Mouse (Mus musculus) lung, embryonic 14.5 days (tissue): ENCODE results near the gene Gabpb2. TPM values are rescaled to one million over a fixed set of nuclear protein-coding genes. Genes with fewer than 3 reads are reported as not detected.
A peak's percentile ranks its signal among the peaks of the same experiment; 100 is the strongest.

Experiments
- ATAC-seq: fragments of 200-750 bp; cut with Nextera tagmentation; 2 replicates; pipeline ENCODE4 v1.8.0; 2017; ENCODE audit warnings: mild to moderate bottlenecking, moderate TSS enrichment, moderate library complexity; ENCODE audit not compliant: insufficient read depth
- DNase-seq: peaks from one replicate; pipeline ENCODE4 v3.0.0-alpha.2; 2015
- H3K27ac ChIP-seq: fragments of 300-500 bp; sonication (generic); 2 replicates; pipeline ENCODE4 v1.5.1; 2014; ENCODE audit warnings: low read depth, mild to moderate bottlenecking, moderate library complexity
- H3K27me3 ChIP-seq: fragments of 300-500 bp; sonication (generic); 2 replicates; pipeline ENCODE4 v1.6.1; 2014; ENCODE audit warnings: low read length, control low read depth; ENCODE audit not compliant: insufficient read depth
- H3K36me3 ChIP-seq: fragments of 300-500 bp; sonication (generic); 2 replicates; pipeline ENCODE4 v1.6.1; 2014; ENCODE audit warnings: control low read depth; ENCODE audit not compliant: insufficient read depth
- H3K4me1 ChIP-seq: fragments of 300-500 bp; sonication (generic); 2 replicates; pipeline ENCODE4 v1.6.1; 2014; ENCODE audit warnings: antibody characterized with exemption, control low read depth; ENCODE audit not compliant: insufficient read depth
- H3K4me2 ChIP-seq: fragments of 300-500 bp; sonication (generic); 2 replicates; pipeline ENCODE4 v1.6.1; 2014; ENCODE audit warnings: mild to moderate bottlenecking
- H3K4me3 ChIP-seq: fragments of 300-500 bp; sonication (generic); 2 replicates; pipeline ENCODE4 v1.5.1; 2014; ENCODE audit warnings: low read depth, low read length
- H3K9ac ChIP-seq: fragments of 300-500 bp; sonication (generic); 2 replicates; pipeline ENCODE4 v1.6.1; 2014
- H3K9me3 ChIP-seq: fragments of 300-500 bp; sonication (generic); 2 replicates; pipeline ENCODE4 v1.6.1; 2016; ENCODE audit warnings: low read depth, low read length, control low read depth
- CTCF ChIP-seq: IDR thresholded peaks from 2 replicates; pipeline ENCODE4 v1.5.1; 2016; ENCODE audit warnings: antibody characterized with exemption, low read depth
- WGBS: fragments of 180-500 bp; shearing (Covaris S2); extraction: QIAGEN DNeasy Blood & Tissue Kit; methylation state at CpG from one replicate; pipeline ENCODE4 v1.1.7; 2014; 5-methylcytosine and 5-hydroxymethylcytosine counted together
- polyA plus RNA-seq: library from polyadenylated mRNA; unstranded; fragments of >200 nt; fragmentation: Nextera tagmentation; extraction: Ambion mirVana; gene quantifications from 2 replicates; pipeline ENCODE4 v1.2.1, GENCODE M21; 2014

Gabpb2 gene
- polyA plus RNA-seq, 1 experiment from 2014 or later, result 13.4 TPM

DNA sequence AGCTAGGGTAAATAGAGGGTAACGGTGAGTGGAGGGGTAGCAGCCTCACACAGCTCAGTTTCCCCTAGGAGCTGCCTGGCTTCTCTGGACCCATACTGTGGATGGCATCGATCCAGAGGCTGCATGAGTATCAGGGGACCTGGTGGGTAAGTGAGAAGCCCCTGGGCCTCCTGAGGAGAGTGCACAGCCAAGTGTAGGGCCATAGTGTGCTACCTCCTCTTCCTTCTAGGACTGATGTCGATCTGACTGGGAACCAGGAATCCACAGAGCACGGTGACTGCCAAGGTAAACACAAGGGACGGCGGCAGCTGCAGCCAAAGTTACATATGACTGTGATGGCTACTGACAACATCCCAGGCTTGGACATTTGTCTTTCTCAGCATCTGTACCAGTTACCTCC, 46.6 kb downstream of the Gabpb2 start:
- no peak for ATAC-seq
- no peaks in the 10 kb centered on the region for H3K9me3 ChIP-seq
- H3K9ac ChIP-seq, result no peak overlapping the region
- TF ChIP-seq CTCF, result no peak
- H3K27ac ChIP-seq, result no peak overlapping the region
- peaks cover 7% of the 10 kb centered on the region; the same call in 1 of the 2 replicates for H3K4me1 ChIP-seq
- H3K36me3 ChIP-seq, result peaks cover 40% of the 10 kb centered on the region; the same call in 1 of the 2 replicates
- H3K27me3 ChIP-seq, result peaks cover 27% of the 10 kb centered on the region
- 62% methylated on average over 6 of the region's 6 CpGs for WGBS
- H3K4me3 ChIP-seq, result no peak overlapping the region
- no peak overlapping the region for H3K4me2 ChIP-seq
- DNase-seq, result no peak

DNA sequence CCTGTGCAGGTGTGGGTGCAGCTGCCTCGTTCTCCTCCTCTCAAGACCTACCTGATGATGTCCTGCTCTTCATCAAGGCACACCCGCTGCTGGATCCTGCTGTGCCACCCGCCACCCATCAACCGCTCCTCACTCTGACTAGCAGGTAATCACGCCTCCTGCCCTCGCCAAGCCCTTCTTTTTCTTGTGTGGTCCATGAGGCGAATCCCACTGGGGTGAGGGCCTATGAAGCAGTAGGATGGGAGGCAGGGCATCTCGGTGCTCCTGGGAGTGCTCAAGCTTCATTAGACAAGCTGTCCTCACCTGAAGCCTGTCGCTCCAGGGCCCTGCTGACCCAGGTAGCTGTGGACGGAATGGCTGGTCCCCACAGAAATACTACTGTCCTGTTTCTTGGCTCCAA, 47.7 kb downstream of the Gabpb2 start:
- WGBS, result 87% methylated on average over 10 of the region's 10 CpGs
- no peak for DNase-seq
- no peak overlapping the region for H3K27ac ChIP-seq
- no peak for ATAC-seq
- peaks cover 27% of the 10 kb centered on the region for H3K27me3 ChIP-seq
- no peak overlapping the region for H3K4me2 ChIP-seq
- TF ChIP-seq CTCF, result no peak
- H3K36me3 ChIP-seq, result peaks cover 43% of the 10 kb centered on the region; the same call in 1 of the 2 replicates
- H3K4me3 ChIP-seq, result no peak overlapping the region
- H3K4me1 ChIP-seq, result peaks cover 7% of the 10 kb centered on the region; the same call in 1 of the 2 replicates
- no peak overlapping the region for H3K9ac ChIP-seq
- H3K9me3 ChIP-seq, result no peaks in the 10 kb centered on the region

DNA sequence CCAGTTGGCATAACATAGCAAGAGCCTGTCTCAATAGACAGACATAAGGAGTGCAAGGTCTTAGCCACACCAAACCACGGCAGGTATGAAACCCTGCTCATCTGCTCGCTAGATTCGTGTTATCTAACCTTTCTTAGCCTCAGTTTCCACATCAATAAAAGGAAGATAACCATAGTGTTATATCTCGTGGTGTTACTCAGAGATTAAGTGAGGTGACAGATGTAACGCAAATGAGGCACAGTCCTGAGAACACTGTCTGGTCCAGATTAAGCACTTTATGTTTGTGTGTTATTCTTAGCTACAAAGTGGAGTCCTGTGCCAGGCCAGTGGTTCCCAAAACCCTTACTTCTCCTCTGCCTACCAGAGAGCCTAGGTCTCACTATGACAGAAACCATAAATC, 52.9 kb downstream of the Gabpb2 start:
- no peak for TF ChIP-seq CTCF
- DNase-seq, result no peak
- H3K4me3 ChIP-seq, result no peak overlapping the region
- 80% methylated on average over 5 of the region's 5 CpGs for WGBS
- no peak overlapping the region for H3K4me2 ChIP-seq
- H3K27ac ChIP-seq, result no peak overlapping the region
- peaks cover 22% of the 10 kb centered on the region; the same call in 1 of the 2 replicates for H3K36me3 ChIP-seq
- H3K9me3 ChIP-seq, result no peaks in the 10 kb centered on the region
- no peaks in the 10 kb centered on the region; the same call in 1 of the 2 replicates for H3K27me3 ChIP-seq
- H3K9ac ChIP-seq, result no peak overlapping the region
- ATAC-seq, result no peak
- peaks cover 15% of the 10 kb centered on the region for H3K4me1 ChIP-seq

DNA sequence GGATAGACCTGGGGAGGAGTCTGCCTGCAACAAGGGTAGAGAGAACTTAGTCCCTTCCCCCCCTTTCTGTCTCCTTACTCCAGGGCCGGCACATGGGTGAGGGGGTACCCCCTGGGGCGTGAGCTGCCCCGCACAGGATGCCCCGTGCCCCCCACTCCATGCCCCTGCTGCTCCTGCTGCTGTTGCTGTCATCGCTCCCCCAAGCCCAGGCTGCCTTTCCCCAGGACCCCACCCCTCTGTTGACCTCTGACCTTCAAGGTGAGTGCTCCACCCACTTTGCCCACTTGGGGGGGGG, 53.5 kb downstream of the Gabpb2 start:
- ATAC-seq (no peak), DNase-seq (no peak)
- TF ChIP-seq CTCF, result no peak
- no peak overlapping the region for H3K4me3 ChIP-seq
- 80% methylated on average over 5 of the region's 5 CpGs for WGBS
- H3K9me3 ChIP-seq, result no peaks in the 10 kb centered on the region
- no peaks in the 10 kb centered on the region for H3K27me3 ChIP-seq
- peaks cover 19% of the 10 kb centered on the region for H3K4me1 ChIP-seq
- no peak overlapping the region; the same call in 1 of the 2 replicates for H3K4me2 ChIP-seq
- H3K27ac ChIP-seq, result no peak overlapping the region
- H3K9ac ChIP-seq, result no peak overlapping the region
- peaks cover 15% of the 10 kb centered on the region; the same call in 1 of the 2 replicates for H3K36me3 ChIP-seq

DNA sequence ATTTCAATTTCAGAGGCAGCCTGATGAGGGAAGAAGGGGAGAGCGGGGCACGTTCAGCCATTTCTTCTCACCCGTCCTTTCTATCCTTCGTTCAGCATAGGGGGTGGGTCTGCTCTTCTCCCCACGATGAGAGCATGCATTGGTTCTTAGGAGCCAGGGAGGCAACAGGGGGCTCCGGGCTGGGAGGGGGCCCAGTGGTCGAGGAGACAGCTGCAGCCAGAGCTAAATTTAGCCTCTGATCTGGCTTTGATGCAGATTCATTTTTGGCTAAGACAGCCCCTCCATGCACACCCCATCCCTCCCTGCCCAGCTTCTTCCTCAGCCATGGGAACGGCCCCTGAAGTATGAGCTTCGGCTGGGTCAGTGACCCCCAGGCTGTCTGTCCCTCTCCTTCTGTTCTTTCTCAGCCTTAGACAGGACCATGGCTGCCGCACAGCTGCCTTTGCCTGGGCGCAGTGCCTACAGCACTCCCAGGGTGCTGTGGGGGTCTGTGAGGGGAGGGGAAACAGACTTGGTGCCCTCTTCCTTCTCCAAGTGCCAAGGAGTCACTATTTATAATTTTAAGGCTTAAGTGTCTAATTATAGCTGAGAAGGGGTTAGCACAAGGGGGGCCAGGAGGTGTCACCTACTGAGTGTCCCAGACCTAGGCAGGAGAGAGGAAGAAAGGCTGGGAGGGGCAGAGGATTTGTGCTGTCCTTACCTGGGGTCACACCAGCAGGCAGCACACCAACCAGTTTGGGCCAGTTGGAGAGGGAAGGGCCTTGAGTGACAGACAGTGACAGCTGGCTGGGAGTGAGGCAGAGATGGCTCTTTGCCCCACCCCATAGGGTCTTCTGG, 54.1 kb downstream of the Gabpb2 start:
- peak overlapping the region; percentile 39; the same call in 1 of the 2 replicates for H3K4me2 ChIP-seq
- H3K4me3 ChIP-seq, result no peak overlapping the region
- H3K9ac ChIP-seq, result no peak overlapping the region; the same call in 1 of the 2 replicates
- H3K36me3 ChIP-seq, result peaks cover 11% of the 10 kb centered on the region; the same call in 1 of the 2 replicates
- ATAC-seq (no peak), DNase-seq (peak; percentile 42)
- peaks cover 19% of the 10 kb centered on the region for H3K4me1 ChIP-seq
- no peak for TF ChIP-seq CTCF
- H3K27ac ChIP-seq, result peak overlapping the region; percentile 18; the same call in 1 of the 2 replicates
- H3K9me3 ChIP-seq, result no peaks in the 10 kb centered on the region
- H3K27me3 ChIP-seq, result no peaks in the 10 kb centered on the region
- 47% methylated on average over 11 of the region's 11 CpGs for WGBS

- H3K27ac ChIP-seq, result no peak overlapping the region
- ATAC-seq (no peak), DNase-seq (peak; percentile 45)
- no peaks in the 10 kb centered on the region for H3K27me3 ChIP-seq
- H3K4me3 ChIP-seq, result peak overlapping the region; percentile 77; the same call in 1 of the 2 replicates
- peak overlapping the region; percentile 93 for H3K4me2 ChIP-seq
- H3K36me3 ChIP-seq, result peaks cover 11% of the 10 kb centered on the region; the same call in 1 of the 2 replicates
- no peaks in the 10 kb centered on the region for H3K9me3 ChIP-seq
- whole genome bisulfite sequencing, result 31% methylated on average over 2 of the region's 2 CpGs
- TF ChIP-seq CTCF, result no peak
- peaks cover 19% of the 10 kb centered on the region for H3K4me1 ChIP-seq
- H3K9ac ChIP-seq, result no peak overlapping the region
These were observed 55.4 kb downstream of the Gabpb2 start for GRCm38 (mm10) chr3:95162345-95162628.

GRCm38 (mm10) chr3:95161618-95162344, 55.9 kb downstream of the Gabpb2 start:
- DNase-seq (peak; percentile 43), ATAC-seq (no peak)
- Histone ChIP-seq H3K4me2 (peak overlapping the region; percentile 93), H3K27me3 (no peaks in the 10 kb centered on the region), H3K4me1 (peaks cover 19% of the 10 kb centered on the region), H3K4me3 (peak overlapping the region; percentile 77), H3K36me3 (peaks cover 9% of the 10 kb centered on the region; the same call in 1 of the 2 replicates), H3K9ac (peak overlapping the region; percentile 63), H3K27ac (no peak overlapping the region), H3K9me3 (no peaks in the 10 kb centered on the region)
- TF ChIP-seq CTCF, result no peak
- WGBS, result 5% methylated on average over 9 of the region's 9 CpGs
